Mouse (Mus musculus) adrenal gland, postnatal 14 days (tissue): ENCODE results near the gene Elmo1. TPM values are rescaled to one million over a fixed set of nuclear protein-coding genes. Genes with fewer than 3 reads are reported as not detected.

Source experiments
- DNase-seq: peaks from one replicate; pipeline ENCODE4 v3.0.0; 2021; ENCODE audit warnings: mixed read lengths
- long read RNA-seq, 2 experiments: library from polyadenylated mRNA; stranded (forward); transcript quantifications; one replicate each; pipeline ENCODE4 v2.0.0; 2021
- total RNA-seq: library from RNA; stranded (reverse); gene quantifications from 2 replicates; pipeline ENCODE4 v1.2.3, GENCODE M21; 2021

The Elmo1 gene
- 19.2 and 30.8 TPM in 2 replicates for total RNA-seq
- long read RNA-seq, experiment 1, full-length matches to known transcripts, result 8 of 14 reads
- long read RNA-seq, experiment 1, partial matches to known transcripts, result 4 of 14 reads
- long read RNA-seq, experiment 1, other reads (novel, unspliced or antisense), result 2 of 14 reads
- long read RNA-seq, experiment 2, full-length matches to known transcripts, result 5 of 6 reads
- long read RNA-seq, experiment 2, partial matches to known transcripts, result 0 of 6 reads
- long read RNA-seq, experiment 2, other reads (novel, unspliced or antisense), result 1 of 6 reads

DNA sequence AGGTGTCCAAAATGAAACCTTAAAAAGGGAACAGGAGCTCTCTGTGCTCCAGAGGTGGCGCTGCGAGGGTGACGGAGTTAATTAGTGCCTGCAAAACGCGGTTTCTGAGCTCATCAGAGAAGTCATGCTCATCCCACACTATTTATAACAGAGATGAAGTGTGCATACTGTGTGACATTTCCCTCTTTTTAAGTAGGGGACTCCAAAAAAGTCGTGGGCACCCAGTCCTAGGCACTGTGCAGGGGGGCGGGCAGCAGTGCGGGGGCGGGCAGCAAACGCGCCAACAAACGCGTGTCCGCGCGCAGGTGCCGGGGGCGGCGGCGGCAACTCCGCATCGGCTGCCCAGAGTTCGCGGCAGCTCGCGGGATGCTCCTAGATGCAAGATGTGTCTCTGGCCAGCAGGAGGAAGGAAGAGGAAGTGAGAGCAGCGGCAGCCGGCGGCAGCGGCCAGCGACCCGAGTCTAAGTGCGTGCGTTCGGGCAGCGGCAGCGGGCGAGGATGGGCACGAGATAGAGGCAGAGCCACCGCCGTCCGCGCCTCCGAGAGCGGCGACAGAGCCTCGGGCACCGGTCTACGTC is at the start of gene Elmo1:
Gene Elmo1, plus strand, starts transcription at position 464 of the 578 bp plus-strand sequence.
- DNase-seq, result peak; percentile 90

DNA sequence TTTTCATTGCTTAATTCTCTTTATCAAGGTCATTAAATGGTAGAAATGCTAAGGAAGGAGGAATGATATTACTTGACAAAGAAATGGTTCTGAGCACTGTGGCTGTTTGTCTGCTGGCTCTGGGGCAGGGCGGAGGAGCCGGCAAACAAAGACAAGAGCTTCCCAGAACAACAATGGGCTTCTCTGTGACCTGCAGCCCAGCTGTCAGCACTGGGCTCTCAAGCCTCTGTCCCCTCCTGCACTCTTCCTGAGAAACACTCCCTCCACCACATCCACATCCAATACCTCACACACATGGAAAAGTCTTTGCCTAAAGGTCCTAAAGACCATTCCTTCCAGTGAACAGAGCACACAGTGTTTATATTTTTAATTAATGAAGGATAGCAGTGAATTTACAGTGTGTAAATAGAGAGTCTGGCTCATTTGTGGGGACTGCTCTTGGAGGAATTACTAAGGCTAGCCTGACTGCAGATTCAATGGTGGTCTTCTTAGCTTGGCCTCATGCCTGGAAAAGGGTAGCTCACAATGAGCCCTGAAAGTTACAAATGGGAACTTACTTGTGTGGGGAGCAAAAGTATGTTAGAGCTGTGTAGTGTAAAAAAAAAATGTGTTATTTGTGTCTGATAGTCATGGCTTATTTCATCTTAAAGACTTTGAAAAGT is 49.1 kb upstream of the Elmo1 start:
- DNase-seq, result no peak

DNA sequence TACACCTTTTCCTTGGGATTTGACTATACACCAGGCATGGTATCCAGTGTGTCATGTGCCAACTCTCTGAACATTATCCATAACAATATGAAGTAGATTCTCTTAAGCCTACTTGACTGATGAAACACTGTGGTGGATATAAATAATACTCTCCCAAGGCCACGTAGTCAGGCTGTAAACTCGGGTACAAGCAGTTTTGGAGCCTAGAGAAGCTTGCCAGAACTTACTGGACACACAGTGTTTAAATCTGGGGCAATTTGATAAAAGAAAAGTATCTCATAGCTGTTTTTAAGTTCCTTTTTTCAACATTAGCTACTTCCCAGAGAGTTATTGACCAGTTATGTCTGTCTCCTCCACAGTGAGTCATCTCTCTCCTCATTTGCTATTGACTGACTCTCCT is 47.5 kb upstream of the Elmo1 start:
- peak; percentile 14 for DNase-seq

DNA sequence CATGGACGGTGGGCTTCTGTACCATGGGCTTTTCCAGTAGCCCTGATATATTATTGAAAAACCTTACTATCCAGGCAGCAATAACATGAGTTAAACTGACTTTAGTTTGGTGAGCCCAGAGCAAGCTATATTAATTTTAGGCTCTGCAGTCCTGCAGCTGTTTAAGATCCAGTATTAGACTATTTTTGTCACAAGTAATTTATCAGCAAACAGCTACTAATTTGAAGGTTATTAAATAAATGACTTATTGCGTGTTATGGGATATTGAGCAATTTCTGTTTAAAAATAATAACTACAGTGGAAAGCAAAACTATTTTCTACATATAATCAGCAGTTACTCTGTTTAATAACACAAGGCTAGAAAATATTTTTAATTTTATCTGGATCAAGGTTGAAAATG is 45.0 kb upstream of the Elmo1 start:
- no peak for DNase-seq

DNA sequence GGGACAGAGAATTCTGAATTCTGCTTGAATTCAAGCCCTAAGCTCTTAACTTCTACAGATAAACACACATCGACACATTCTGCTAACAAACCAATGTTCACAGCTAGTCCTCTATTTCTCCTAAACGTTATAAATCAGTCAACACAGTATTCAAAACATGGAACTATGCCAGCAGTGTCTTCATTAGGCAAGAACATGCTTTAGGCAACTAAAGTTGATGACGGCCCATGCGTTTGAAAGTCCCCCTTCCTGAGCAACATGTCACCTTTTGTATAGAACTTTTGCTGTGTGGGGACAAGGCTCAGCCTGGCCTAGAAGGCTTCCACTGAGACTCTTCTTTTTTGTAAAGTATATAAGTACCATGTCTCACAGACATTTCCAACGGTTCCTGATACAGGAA is 44.6 kb upstream of the Elmo1 start:
- DNase-seq, result no peak

DNA sequence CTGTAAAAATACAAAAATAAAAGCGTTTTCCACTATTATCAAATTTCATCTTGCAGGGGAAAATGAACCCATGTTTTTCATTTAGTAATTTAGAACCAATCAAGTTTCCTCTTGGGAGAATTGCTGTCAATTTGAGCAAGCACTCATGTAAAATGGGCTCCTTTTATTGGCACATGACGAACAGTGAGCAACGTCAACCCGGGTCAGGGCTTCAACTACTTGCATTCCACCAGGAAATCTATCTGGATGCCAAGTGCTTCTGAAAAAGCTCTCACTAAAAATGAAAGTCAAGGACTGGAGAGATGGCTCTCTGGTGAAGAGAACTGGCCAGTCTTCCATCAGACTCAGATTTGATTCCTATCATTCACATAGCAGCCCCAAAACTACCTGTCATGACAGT is 44.0 kb upstream of the Elmo1 start:
- DNase-seq, result no peak

DNA sequence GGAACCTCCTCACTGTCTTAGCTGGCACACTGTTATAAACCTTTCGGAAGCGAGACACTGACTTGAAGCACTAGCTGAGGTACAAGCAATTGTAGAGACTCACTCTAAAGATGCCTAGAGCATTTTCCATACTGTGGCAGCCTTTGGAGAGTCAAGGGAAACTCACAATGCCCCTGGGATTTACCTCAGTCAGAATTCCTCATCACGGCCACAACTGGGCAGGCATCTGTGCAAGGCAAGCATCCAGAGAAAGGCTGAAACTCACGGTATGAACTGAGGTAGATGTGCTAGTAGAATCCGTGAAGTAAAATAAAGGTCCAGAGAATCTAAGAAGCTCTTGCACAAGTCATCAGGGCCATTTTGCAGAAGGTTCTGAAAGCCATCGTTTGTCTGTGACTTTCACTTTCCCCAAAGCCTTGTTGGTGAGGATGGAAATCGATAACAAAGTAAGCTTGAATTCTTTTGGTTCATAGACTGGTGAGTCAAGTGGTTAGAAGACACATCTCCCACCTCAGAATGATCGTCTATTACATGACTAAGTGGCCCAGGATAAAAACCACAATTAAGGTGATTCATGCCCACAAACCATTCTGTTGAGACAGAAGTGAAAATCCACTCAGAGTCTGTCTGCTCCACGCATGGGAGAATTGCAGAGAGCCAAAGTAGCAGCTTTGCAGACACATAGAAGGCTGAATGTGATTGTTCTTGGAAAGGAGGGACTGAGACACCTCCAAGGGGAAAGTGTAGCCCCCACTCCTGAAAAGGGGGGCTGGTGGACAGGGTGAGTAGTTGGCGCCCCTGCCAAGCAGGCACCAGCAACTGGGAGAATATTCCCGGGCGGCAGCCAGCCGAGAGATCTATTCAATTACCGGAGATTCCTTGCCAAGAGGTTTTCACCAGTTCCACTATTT is 42.2 kb upstream of the Elmo1 start:
- no peak for DNase-seq

DNA sequence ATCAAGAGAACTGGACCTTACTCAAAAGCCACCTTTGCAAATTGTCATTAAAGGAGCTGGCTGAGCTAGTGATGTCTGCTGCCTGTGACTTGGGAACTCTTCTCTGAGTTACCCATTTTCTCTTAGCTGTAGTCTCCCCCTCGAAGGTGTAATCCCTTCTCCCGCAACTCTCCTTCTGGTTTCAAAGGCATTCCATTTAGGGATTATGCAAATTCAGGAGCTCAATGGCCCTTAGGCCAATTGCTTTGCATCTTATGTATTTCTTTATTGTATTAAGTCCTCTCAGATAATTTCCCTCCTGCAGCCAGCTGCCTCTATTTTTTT is 41.6 kb upstream of the Elmo1 start:
- DNase-seq, result no peak

DNA sequence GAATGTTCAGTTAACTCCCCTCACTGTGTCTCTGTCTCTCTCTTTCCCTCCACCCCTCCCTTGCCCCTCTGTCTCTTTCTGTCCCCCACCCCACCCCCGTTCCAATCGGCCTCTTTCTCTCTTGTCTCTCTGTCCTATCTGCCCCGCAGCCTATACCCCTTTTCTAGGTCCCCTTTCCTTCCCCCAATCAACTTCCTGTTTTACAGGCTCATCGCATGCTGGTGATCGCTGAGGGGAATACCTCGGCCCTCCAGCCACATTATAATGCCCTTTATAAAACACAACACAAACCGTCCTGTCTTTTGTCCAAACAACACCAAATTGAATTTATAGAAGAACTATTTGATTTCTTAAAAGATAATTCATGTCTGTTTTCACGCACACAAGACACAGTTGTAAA is 40.7 kb upstream of the Elmo1 start:
- DNase-seq, result no peak

DNA sequence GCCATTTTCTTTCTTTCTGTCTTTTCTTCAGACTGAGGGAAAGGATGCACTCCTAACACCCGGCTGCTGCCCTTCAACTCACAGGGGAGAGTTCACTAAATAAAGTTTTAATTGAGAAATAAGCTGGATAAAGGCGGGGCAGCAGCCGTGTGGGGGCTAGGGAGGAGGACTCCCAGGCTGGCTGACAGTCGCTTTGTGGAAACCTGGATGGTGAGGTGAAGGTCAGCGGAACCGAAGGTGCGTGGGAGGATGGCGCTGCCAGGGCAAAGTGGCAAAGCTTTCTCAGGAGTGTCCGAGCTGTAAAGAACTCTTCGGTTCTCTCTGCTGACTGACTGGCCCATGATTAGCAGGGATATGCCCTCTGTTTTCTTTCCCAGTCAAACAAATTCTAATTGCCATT is 40.2 kb upstream of the Elmo1 start:
- no peak for DNase-seq

DNA sequence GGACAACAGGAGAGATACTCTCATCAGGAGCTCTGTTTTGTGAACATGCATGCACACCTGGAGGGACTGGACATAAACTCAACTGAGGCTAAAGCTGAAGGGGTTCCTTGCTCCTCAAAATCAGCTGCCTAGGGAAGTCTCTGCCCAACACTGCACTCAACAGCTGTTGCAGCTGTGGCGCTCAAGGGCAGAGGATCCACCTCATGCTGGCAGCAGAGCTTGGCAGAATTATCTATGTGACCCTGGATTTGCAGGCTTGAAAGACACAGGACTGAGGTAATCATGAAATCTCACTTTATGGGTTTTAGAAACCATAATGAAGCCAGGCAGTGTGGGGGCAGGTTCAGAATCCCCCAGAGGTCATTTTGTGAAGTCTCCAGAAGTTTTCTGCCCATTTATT is 32.5 kb upstream of the Elmo1 start:
- DNase-seq, result peak; percentile 44

DNA sequence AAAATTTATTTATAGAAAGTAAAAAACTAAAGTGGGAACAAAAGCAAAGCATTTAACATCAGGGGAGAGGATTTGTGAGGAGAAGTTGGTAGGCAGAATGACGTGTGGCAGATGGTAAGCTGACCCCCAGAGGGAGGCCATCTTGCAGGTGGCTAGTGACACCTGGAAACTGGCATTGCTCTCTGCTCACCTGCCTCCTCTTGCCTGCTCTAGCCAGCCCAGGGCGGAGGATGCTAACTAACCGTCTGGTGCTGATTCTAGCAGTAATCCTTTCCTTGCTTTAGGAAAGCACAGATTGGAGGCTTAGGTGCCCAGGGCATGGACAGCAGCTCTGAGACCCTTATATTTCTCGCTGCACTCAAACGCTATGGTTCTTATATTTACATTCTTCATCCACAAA is 29.4 kb upstream of the Elmo1 start:
- DNase-seq, result no peak

DNA sequence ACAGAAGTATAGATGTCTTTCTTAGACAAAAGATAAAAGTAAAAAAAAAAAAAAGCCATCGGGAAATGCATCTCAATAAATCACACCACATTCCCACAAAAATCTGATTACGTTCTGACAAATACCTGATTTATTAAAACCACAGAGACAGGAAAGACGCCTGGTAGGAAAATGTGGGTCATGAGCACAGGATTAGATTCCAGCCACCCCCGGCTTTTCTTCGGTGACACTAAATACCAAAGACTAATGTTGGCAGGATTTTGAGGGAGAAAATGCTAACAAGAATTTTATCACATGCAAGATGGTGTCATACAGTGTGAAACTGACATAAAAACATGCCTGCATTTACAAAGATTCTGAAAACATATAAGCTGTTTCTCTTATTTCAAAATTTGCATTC is 27.1 kb upstream of the Elmo1 start:
- no peak for DNase-seq

DNA sequence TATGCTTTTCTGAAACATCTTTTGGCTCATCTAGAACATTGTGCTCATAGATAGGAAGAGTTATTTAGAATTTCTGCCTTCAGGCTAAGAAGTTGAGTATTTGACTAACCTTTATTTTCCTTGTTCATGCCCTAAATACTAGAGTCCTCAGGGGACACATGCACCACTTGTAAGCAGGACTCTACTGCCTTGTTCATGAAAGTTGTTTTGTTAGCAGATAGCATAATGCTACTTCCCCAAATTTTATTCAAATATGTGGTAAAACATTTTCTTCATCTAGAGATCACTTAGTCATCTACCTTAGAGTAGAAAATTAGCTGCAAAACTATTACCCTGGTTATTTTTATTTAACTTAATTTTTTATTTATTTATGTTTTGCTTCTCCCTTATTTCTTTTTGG is 18.4 kb upstream of the Elmo1 start:
- no peak for DNase-seq

DNA sequence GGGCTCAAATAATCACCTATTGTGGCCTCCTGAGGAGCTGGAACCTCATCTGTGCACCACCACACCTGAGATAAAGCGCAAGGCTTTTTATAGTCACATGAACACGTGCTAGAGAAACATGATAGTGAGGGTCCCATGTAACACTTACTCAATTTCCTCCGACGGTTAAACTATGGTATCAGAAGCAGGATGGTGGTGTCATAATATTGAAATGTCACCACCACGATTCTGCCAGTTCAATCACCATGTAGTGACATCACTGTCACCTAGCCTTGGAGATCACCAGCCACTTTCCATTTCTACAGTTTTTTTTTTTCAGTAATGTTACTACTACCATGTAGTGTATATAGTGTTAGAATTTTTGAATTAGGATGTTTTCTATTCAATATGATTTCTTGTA is 17.4 kb upstream of the Elmo1 start:
- no peak for DNase-seq

DNA sequence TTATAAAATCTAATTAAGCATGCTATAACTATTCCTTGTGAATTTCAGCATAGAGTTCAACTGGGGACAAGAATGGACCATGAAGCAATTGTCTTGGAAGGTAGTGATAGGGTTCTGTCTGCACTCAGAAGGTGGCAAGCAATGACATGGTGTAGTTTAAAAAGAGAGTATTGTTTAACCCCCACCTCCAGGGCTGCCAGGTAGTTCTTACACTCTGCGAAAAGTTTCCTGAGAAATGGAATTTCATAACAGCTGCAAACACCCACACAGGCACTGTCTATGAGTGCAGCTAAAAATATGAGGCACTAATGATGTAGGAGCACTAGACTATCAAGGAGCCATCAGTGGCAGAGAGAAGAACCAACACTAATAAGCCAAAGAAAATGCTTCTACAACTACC is 13.9 kb upstream of the Elmo1 start:
- DNase-seq, result no peak

DNA sequence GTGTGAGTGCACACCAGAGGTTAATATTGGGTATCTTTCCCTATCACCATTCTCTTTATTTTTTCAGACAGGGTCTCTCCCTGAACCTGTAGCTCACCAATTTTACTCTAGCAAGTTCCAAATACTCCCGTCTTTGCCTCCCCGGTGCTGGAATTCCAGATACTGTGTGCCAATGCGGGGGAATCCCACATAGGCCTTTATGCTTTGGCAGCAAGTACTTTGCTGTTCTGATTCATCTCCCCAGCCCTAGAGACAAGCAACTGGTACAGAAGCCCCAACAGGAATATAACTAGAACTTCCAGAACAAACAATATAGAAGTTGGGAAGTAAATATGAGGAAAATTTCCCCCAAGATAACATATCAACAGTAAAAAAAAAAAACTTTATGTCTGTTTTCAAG is 13.2 kb upstream of the Elmo1 start:
- no peak for DNase-seq

DNA sequence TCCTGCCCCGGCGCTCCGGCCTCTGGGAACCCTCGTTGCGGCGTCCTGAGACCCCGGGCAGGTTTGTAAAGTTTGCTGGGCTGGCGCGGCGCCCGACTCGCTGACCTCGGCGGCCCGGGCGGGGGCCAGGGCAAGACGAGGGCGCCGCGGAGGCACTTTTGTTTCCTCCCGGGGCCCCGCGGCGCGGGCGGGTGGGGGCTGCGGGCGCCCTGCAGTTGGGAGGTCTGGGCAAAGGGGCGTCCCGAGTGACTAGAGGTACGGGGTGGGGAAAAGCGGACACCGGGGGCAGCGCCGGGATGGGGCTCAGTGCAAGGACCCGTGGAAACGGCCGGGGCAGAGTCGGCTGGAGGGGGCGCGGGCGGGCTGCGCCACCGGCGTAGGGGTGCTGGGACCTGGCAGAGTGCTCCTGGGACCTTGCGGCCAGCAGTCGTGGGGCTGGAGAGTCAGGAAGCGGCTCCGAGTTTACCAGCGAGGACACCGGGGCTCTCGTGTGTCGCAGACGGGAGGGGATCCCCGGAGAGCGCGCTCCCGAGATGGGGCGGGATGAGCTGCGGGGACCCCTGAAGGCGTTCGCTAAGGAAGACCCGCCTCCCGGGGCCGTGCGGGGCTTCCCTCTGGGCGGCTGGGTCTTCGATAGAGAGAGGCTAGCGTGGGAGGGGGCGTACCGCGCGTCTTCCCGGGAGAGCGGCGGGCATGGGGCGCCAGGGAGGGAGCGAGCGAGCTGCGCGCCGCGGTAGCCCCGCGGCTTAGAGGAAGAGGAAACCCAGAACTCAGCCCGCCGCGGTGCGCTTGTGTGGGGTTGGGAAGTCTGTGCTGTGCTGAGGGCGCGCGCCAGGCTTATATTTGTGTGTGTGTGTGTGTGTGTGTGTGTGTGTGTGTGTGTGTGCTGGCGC is 561 bp downstream of the Elmo1 start:
- DNase-seq, result peak; percentile 73

DNA sequence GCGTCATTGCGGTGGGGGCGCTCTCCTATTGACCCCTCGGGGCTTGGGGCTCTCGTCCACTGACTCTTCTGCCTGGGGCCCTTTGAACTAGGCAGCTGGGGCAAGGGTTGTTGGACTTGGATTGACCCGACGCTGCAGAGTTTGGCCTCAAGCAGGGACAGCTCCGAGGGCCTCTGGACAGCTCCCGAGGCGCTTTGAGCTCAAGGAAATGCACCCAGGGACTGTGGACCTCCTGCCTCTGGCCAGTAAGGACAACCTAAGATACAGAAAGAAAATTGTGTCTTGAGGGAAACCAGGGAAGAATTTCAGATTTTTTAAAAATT is 1.2 kb downstream of the Elmo1 start:
- DNase-seq, result no peak

DNA sequence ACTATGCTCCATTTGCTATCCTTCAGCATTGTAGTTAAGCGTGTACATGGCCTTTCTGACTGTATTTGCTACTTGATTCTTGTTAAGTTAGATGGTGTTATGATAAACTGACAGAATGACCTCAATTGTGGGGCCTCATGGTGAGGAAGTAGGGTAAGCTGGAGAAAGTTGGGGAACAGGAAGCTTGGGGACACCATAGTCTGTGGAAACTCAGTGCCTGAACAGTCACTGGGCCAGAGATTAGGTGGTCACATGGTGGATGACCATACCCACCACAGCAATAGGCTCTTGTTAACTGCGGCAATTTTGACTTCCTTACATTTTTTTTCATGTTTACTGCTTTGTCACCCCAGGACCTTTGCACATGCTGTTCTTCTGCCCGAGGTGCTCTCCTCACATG is 1.9 kb downstream of the Elmo1 start:
- DNase-seq, result no peak

DNA sequence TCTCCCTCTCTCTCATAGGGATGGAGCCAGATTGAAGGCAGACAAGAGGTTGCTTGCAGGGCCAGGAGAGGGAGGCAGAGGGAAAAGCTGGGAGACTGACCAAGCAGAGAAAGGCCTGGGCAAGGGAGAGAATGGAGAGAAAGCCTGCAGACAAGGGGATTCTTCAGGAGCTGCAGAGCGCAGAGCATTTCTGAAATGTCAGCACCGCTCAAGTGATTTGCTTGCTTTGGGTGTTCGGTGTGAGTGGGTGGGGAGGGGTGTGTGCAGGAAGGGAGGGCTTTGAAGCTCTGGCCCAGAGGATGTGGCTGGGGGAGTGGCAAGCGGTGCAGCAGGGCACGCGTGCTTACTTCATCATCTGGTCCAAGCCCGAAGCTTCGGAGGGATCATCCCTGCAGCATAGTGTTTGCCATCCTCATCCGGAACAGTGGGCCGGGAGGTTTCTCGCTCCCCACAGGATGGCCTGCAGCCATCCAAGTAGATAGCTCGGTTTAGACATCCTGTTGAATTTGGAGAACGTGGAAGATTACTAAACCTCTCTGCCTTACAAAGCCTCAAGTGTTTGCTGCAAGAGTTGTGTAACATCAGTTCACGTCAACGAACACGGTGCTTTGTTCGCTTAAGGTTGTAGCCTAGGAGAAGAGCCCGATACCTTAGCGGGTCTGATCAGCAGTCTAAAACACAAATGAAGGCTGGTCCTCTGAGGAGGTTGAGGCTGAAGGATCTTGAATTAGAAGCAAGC is 3.1 kb downstream of the Elmo1 start:
- DNase-seq, result peak; percentile 43
